29 mouse cellular contexts compared by ENCODE assay signal in the genomic region with DNA sequence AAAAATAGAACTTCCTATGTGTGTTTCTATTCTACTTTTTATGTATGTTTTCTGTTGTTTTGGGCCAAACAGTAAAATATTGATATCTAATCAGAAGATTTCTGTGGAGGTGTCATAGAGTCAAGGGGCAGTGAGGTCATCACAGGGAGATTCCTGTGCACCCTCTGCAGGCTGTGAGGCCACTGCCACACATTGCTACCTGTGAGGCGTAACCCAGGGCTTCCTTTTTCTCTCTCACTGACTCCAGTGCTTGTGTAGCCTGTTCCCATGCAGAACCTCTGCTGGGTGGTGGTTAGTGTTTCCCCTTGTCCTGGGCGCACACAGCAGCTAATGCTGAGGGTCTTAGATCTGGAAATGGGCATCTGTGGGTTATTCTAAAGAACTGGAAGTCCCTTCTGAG. TPM values are rescaled to one million over a fixed set of nuclear protein-coding genes. Genes with fewer than 3 reads are reported as not detected.
A peak's percentile ranks its signal among the peaks of the same experiment; 100 is the strongest.
DNase-seq lines count a peak whose midpoint lies in the region; ATAC-seq and TF ChIP-seq lines count a peak whose summit lies in the region.
"Had no signal": no experiment of that assay in that cellular context is flagged by ENCODE, and none has a peak within 500 bp of the region (broad histone marks: within the 10 kb centered on the region; RNA-seq: fewer than 3 reads in every experiment).

No protein-coding gene starts in this region.

- no peak for ATAC-seq in erythroid progenitor cell, adult 5-6 weeks (replicated peaks; ENCODE audit: low FRiP score, poor library complexity, severe bottlenecking)
- ATAC-seq: Patski had no signal

- no peaks in the 10 kb centered on the region for H3K27me3 ChIP-seq in CH12.LX (replicated peaks)
- H3K27me3 ChIP-seq in small intestine, adult 2 months (ENCODE audit: control insufficient read depth, insufficient read depth, low read length) = no peaks in the 10 kb centered on the region
- H3K27me3 ChIP-seq: embryonic facial prominence, embryonic 15.5 days; forebrain, embryonic 15.5 days had no signal

- no peak for TF ChIP-seq CTCF in lung, adult 2 months (IDR thresholded peaks at IDR 0.05; ENCODE audit: insufficient read depth, low read length)
- peak in 1 of 2 experiments; percentile 42; a peak in 1 of 4 replicates for TF ChIP-seq CTCF in CH12.LX (conservative IDR thresholded peaks at IDR 0.05 in 1 of 2, IDR thresholded peaks at IDR 0.05 in 1 of 2; ENCODE audit: low read depth in 2 of 2, low read length in 2 of 2)
- TF ChIP-seq CTCF in small intestine, adult 2 months (IDR thresholded peaks at IDR 0.05; ENCODE audit: extremely low read depth, insufficient read length, insufficient replicate concordance, low read depth, low read length) = no peak

- peak overlapping the region; percentile 97 for H3K9ac ChIP-seq in CH12.LX (ENCODE audit: insufficient read depth, low read depth)
- H3K9ac ChIP-seq: embryonic facial prominence, embryonic 15.5 days; forebrain, embryonic 15.5 days; heart, embryonic 15.5 days; hindbrain, embryonic 14.5 days had no signal

- TF ChIP-seq EP300 in CH12.LX (IDR thresholded peaks at IDR 0.05; ENCODE audit: low read length) = no peak

- peaks cover 23% of the 10 kb centered on the region for H3K79me2 ChIP-seq in CH12.LX (replicated peaks; ENCODE audit: control insufficient read depth, extremely low read depth, insufficient read depth, poor library complexity, severe bottlenecking)

- H3K4me2 ChIP-seq in CH12.LX (ENCODE audit: insufficient read depth, low read depth, poor library complexity, severe bottlenecking) = peak overlapping the region; percentile 43
- H3K4me2 ChIP-seq: embryonic facial prominence, embryonic 15.5 days; forebrain, embryonic 15.5 days; heart, embryonic 11.5 days; heart, embryonic 15.5 days; hindbrain, embryonic 14.5 days had no signal

- 67% methylated on average over 2 of the region's 2 CpGs for WGBS in lung, adult 2 months
- WGBS in small intestine, adult 2 months = 76% methylated on average over 2 of the region's 2 CpGs

- peak overlapping the region; percentile 22 for H3K4me3 ChIP-seq in lung, adult 2 months (replicated peaks; ENCODE audit: extremely low read depth, low read depth, low read length)
- peak overlapping the region; percentile 64 to 84 (median 79) for H3K4me3 ChIP-seq in CH12.LX (replicated peaks in 1 of 3; ENCODE audit: low read depth in 2 of 3, low read length in 2 of 3, poor library complexity in 1 of 3)
- H3K4me3 ChIP-seq in small intestine, adult 2 months (ENCODE audit: low read depth, low read length) = peak overlapping the region; percentile 50
- H3K4me3 ChIP-seq: embryonic facial prominence, embryonic 15.5 days; erythroblast, embryonic 14.5 days; forebrain, embryonic 15.5 days; heart, adult 2 months; heart, embryonic 15.5 days; hindbrain, embryonic 10.5 days had no signal

- TF ChIP-seq POLR2A in lung, adult 2 months (IDR thresholded peaks at IDR 0.05; ENCODE audit: borderline replicate concordance, extremely low read depth, low read depth, low read length) = peak; percentile 46; the same call in 1 of the 2 replicates
- TF ChIP-seq POLR2A in CH12.LX (IDR thresholded peaks at IDR 0.05; ENCODE audit: low read depth, low read length) = no peak; the same call in 1 of the 2 replicates
- TF ChIP-seq POLR2A in small intestine, adult 2 months (IDR thresholded peaks at IDR 0.05; ENCODE audit: low read depth, low read length) = no peak

- peak overlapping the region; percentile 74; the same call in 1 of the 2 replicates for H3K27ac ChIP-seq in CH12.LX (ENCODE audit: insufficient read depth, low read depth)
- H3K27ac ChIP-seq in small intestine, adult 2 months (ENCODE audit: insufficient read depth, low read depth, low read length) = peak overlapping the region; percentile 93
- H3K27ac ChIP-seq: embryonic facial prominence, embryonic 15.5 days; forebrain, embryonic 15.5 days; heart, adult 2 months; heart, embryonic 15.5 days; hindbrain, embryonic 10.5 days; hindbrain, embryonic 14.5 days had no signal

- peak; percentile 7 for TF ChIP-seq RAD21 in CH12.LX (IDR thresholded peaks at IDR 0.05; ENCODE audit: low read depth, low read length)

- no peak for DNase-seq in lung, adult 2 months
- no peak for DNase-seq in lung, postnatal 25 days (ENCODE audit: low spot score)
- DNase-seq in spleen, postnatal 36 days (ENCODE audit: low spot score in 2 of 2) = peak; percentile 78 to 81
- no peak for DNase-seq in spleen, adult 12 weeks (ENCODE audit: low spot score)
- DNase-seq in CH12.LX (ENCODE audit: extremely low read depth) = peak; percentile 76
- DNase-seq in testis, postnatal 10 days (ENCODE audit: low spot score) = no peak
- DNase-seq: adrenal gland, postnatal 14 days; cerebellum, adult 2 months; cerebellum, postnatal 14 days; embryo, embryonic 11 days; gastrocnemius, postnatal 10 days; heart, postnatal 14 days had no signal

- dilution Hi-C loops in CH12.LX (cut with MboI; ENCODE audit: extremely low pct_ligation_motif_present, extremely low pct_unique_long_range_greater_than_20kb, low sequenced_read_pairs) = no loop called here

- H3K4me1 ChIP-seq in lung, adult 2 months (ENCODE audit: control insufficient read depth, insufficient read depth, low read length) = no peaks in the 10 kb centered on the region; the same call in 1 of the 2 replicates
- H3K4me1 ChIP-seq in CH12.LX (ENCODE audit: control insufficient read depth in 1 of 2, insufficient read depth in 2 of 2) = peaks cover 12 to 50% of the 10 kb centered on the region in 2 experiments; a peak in 3 of 4 replicates
- H3K4me1 ChIP-seq in small intestine, adult 2 months (ENCODE audit: control insufficient read depth, insufficient read depth, insufficient read length, low read length) = peaks cover 13% of the 10 kb centered on the region; the same call in 1 of the 2 replicates

- peaks cover 13 to 30% of the 10 kb centered on the region in 2 experiments for H3K36me3 ChIP-seq in CH12.LX (replicated peaks in 1 of 2; ENCODE audit: control insufficient read depth in 1 of 2, insufficient read depth in 1 of 2, low read length in 1 of 2)
- no peaks in the 10 kb centered on the region for H3K36me3 ChIP-seq in small intestine, adult 2 months (ENCODE audit: control insufficient read depth, insufficient read depth, low read length)
- H3K36me3 ChIP-seq: embryonic facial prominence, embryonic 15.5 days; forebrain, embryonic 15.5 days; heart, embryonic 15.5 days; hindbrain, embryonic 10.5 days had no signal

- in situ Hi-C loops in CH12.LX (cut with MboI; ENCODE audit: low pct_ligation_motif_present, low pct_unique_long_range_greater_than_20kb, low sequenced_read_pairs) = no loop called here

- peaks cover 11% of the 10 kb centered on the region for H3K9me3 ChIP-seq in CH12.LX (replicated peaks; ENCODE audit: low read length)
- H3K9me3 ChIP-seq: embryonic facial prominence, embryonic 15.5 days; forebrain, embryonic 15.5 days; heart, embryonic 15.5 days; hindbrain, embryonic 10.5 days had no signal

TF ChIP-seq in CH12.LX, 34 proteins besides CTCF, POLR2A, EP300 and RAD21 (continues in another document):
- TF ChIP-seq TBP (conservative IDR thresholded peaks at IDR 0.05; ENCODE audit: low read depth, low read length) = no peak
- TF ChIP-seq TCF12 (IDR thresholded peaks at IDR 0.05; ENCODE audit: low read depth, low read length) = peak; percentile 64; the same call in 1 of the 2 replicates
- TF ChIP-seq ETS1 (conservative IDR thresholded peaks at IDR 0.05; ENCODE audit: low read depth, low read length) = peak; percentile 83
- TF ChIP-seq MYC (IDR thresholded peaks at IDR 0.05; ENCODE audit: low read depth, low read length) = peak; percentile 69; the same call in 1 of the 2 replicates
- TF ChIP-seq SMC3 (IDR thresholded peaks at IDR 0.05; ENCODE audit: low read depth, low read length) = peak; percentile 35; the same call in 1 of the 2 replicates

RNA-seq across cellular contexts. Expression of gene H2-Eb1, which starts 0.7 kb away (rescaled TPM):
- 256 and 285 TPM in 2 replicates for polyA plus RNA-seq in lung, adult 2 months (2012; rRNA removed)
- 574 and 629 TPM in 2 replicates for total RNA-seq in CH12.LX (2012; rRNA removed)
- 511 and 534 TPM in 2 replicates for total RNA-seq in CH12.LX (2014; rRNA removed)
- 898 and 899 TPM in 2 replicates for polyA plus RNA-seq in CH12.LX (2012; ENCODE audit: insufficient read length, low read depth)
- 91.6 and 398 TPM in 2 replicates for polyA plus RNA-seq in small intestine, adult 2 months (2012; rRNA removed)
- total RNA-seq in erythroid progenitor cell, adult 5-6 weeks (2015; ENCODE audit: low replicate concordance) = 7.2 and 8.4 TPM in 2 replicates
- 28.5 and 80.5 TPM in 2 replicates for total RNA-seq in erythroid progenitor cell, adult 5-6 weeks (2017; ENCODE audit: low replicate concordance)
- polyA plus RNA-seq: erythroblast, embryonic 14.5 days had no signal

RNA-seq across cellular contexts. Expression of gene H2-Aa, which starts 18.8 kb away (rescaled TPM):
- 544 and 571 TPM in 2 replicates for polyA plus RNA-seq in lung, adult 2 months (2012; rRNA removed)
- total RNA-seq in CH12.LX (2012; rRNA removed) = 385 and 450 TPM in 2 replicates
- 481 and 488 TPM in 2 replicates for total RNA-seq in CH12.LX (2014; rRNA removed)
- polyA plus RNA-seq in CH12.LX (2012; ENCODE audit: insufficient read length, low read depth) = 930 and 958 TPM in 2 replicates
- 155 and 792 TPM in 2 replicates for polyA plus RNA-seq in small intestine, adult 2 months (2012; rRNA removed)
- total RNA-seq in erythroid progenitor cell, adult 5-6 weeks (2015; ENCODE audit: low replicate concordance) = 84.7 and 90.8 TPM in 2 replicates
- total RNA-seq in erythroid progenitor cell, adult 5-6 weeks (2017; ENCODE audit: low replicate concordance) = 26.8 and 27.5 TPM in 2 replicates
- polyA plus RNA-seq: embryonic facial prominence, embryonic 11.5 days; erythroblast, embryonic 14.5 days; forebrain, embryonic 11.5 days; forebrain, embryonic 15.5 days; heart, embryonic 11.5 days; hindbrain, embryonic 10.5 days; Patski had no signal

RNA-seq across cellular contexts. Expression of gene H2-Eb2, which starts 19.1 kb away (rescaled TPM):
- 0.63 and 1.2 TPM in 2 replicates for polyA plus RNA-seq in lung, adult 2 months (2012; rRNA removed)
- 5.8 and 6.8 TPM in 2 replicates for total RNA-seq in CH12.LX (2012; rRNA removed)
- 10.9 and 12.2 TPM in 2 replicates for total RNA-seq in CH12.LX (2014; rRNA removed)
- 10.2 and 11.4 TPM in 2 replicates for polyA plus RNA-seq in CH12.LX (2012; ENCODE audit: insufficient read length, low read depth)
- polyA plus RNA-seq in small intestine, adult 2 months (2012; rRNA removed) = 0.44 and 1.2 TPM in 2 replicates
- total RNA-seq in erythroid progenitor cell, adult 5-6 weeks (2015; ENCODE audit: low replicate concordance) = not detected in 2 replicates
- not detected in 2 replicates for total RNA-seq in erythroid progenitor cell, adult 5-6 weeks (2017; ENCODE audit: low replicate concordance)
- total RNA-seq: adrenal gland, adult 18-20 months; adrenal gland, postnatal 14 days; common myeloid progenitor, adult 5-6 weeks; gastrocnemius, postnatal 10 days; gastrocnemius, postnatal 4 days; heart, adult 2 months had no signal
- polyA plus RNA-seq: embryonic facial prominence, embryonic 11.5 days; embryonic facial prominence, embryonic 15.5 days; erythroblast, embryonic 14.5 days; forebrain, embryonic 11.5 days; frontal cortex, adult 2 months; heart, embryonic 11.5 days; heart, embryonic 15.5 days; hindbrain, embryonic 10.5 days; Patski had no signal

RNA-seq across cellular contexts. Expression of gene Btnl2, which starts 48.2 kb away (rescaled TPM):
- polyA plus RNA-seq in lung, adult 2 months (2012; rRNA removed) = 0.37 and 0.78 TPM in 2 replicates
- total RNA-seq in CH12.LX (2012; rRNA removed) (1.1 and 1.2 TPM in 2 replicates), CH12.LX (2014; rRNA removed) (1.9 and 2.0 TPM in 2 replicates)
- polyA plus RNA-seq in CH12.LX (2012; ENCODE audit: insufficient read length, low read depth) = 4.8 and 5.6 TPM in 2 replicates
- polyA plus RNA-seq in small intestine, adult 2 months (2012; rRNA removed) = 43.4 and 105 TPM in 2 replicates
- total RNA-seq in erythroid progenitor cell, adult 5-6 weeks (2015; ENCODE audit: low replicate concordance) = not detected in 2 replicates
- total RNA-seq in erythroid progenitor cell, adult 5-6 weeks (2017; ENCODE audit: low replicate concordance) = not detected in 2 replicates
- total RNA-seq: common myeloid progenitor, adult 5-6 weeks had no signal
- polyA plus RNA-seq: cerebellum, adult 2 months; erythroblast, embryonic 14.5 days; forebrain, embryonic 11.5 days; frontal cortex, adult 2 months; heart, embryonic 11.5 days; heart, embryonic 15.5 days; hindbrain, embryonic 10.5 days; hindbrain, embryonic 14.5 days; Patski had no signal

RNA-seq across cellular contexts. Expression of gene H2-Ab1, which starts 48.9 kb away (rescaled TPM):
- 1,370 and 1,736 TPM in 2 replicates for polyA plus RNA-seq in lung, adult 2 months (2012; rRNA removed)
- total RNA-seq in CH12.LX (2012; rRNA removed) (114 and 158 TPM in 2 replicates), CH12.LX (2014; rRNA removed) (105 and 119 TPM in 2 replicates)
- 634 and 699 TPM in 2 replicates for polyA plus RNA-seq in CH12.LX (2012; ENCODE audit: insufficient read length, low read depth)
- polyA plus RNA-seq in small intestine, adult 2 months (2012; rRNA removed) = 860 and 5,426 TPM in 2 replicates
- total RNA-seq in erythroid progenitor cell, adult 5-6 weeks (2015; ENCODE audit: low replicate concordance) = 31.9 and 96.6 TPM in 2 replicates
- total RNA-seq in erythroid progenitor cell, adult 5-6 weeks (2017; ENCODE audit: low replicate concordance) = 43.0 and 50.2 TPM in 2 replicates

Comparison
In these comparisons a context has a peak if more than half of its experiments do, and no peak if none do; other contexts are left out.
1. DNase-seq: peak in spleen, postnatal 36 days (2 of 2) and CH12.LX (single experiment); none in lung, adult 2 months (single experiment), lung, postnatal 25 days (single experiment), spleen, adult 12 weeks (single experiment) and testis, postnatal 10 days (single experiment).
2. H3K4me3 ChIP-seq: peak in every context shown above with its lines; median percentile 79 in CH12.LX; 50 in small intestine, adult 2 months; 22 in lung, adult 2 months.